Mouse (Mus musculus): Measurements from ENCODE around the gene Gpc6.

Gene Gpc6

DNA sequence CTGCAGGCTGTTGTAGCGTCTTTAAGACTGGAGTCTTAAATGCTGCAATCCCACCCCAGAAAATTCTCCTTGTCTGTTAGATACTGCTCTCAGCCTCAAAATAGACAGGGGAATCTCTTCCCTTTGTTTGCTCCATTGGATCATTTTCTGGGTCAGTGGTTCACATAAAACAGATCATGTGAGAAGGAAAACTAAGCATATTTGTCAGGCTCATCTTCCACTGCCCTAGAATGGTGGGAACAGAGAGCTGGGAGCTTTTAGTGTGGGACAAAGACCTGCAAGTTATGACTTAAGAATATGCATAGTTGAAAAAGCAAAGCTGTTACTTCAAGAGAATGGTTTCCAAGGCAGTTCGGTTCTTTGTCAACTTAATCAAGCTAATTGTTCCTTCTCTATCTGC is 136.4 kb downstream of the Gpc6 start:
- DNase-seq (ENCODE audit: low read depth), result no peak

DNA sequence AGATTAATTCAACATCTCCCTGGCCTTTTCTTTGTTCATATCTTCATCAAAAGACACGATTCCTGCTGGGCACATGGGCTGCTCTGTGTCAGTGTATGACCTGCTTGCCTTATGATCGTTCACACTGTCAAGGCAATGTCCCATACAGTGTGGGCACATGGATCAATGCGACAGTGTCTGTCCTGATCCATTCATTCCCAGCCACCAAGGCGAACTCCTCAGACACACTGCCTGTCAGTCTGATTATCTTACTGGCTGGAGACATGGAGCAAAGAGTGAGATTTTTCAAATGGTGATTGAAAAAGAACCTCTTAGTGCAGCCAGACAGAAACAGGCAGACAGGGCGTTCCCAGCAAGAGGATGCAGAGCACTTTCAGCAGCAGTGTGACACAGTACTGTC is 143.1 kb downstream of the Gpc6 start:
- DNase-seq (ENCODE audit: low read depth), result no peak

DNA sequence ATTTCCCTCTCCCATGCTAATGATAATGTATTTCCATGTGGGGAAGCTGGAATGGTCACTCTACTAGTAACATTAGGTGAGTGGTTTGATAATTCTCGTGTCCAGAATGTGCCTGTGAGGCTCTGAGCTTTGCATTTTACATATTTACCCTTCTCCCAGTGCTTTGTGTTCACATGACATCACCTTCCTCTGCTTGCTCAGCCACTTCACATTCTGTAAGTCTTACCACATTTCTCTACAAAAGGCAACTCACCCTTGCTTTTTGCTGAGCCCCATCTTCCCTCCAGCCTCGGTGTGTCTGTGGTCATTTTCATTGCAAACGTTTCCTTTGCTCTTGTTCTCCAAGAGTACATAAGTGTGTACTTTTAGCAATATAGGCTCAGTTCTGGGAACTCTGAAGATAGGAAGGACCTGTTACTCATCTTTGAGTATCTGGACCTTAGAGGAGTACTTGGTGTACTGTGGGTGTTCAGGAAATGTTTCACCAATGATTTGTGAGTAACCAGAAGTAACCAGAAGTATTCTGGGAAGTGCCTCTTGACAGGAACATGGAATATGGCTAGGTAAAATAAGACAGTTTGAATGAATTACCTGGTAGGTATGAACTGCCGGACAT is 145.5 kb downstream of the Gpc6 start:
- DNase-seq (ENCODE audit: low read depth), result no peak

GRCm38 (mm10) chr14:117093586-117093985 is 168.5 kb downstream of the Gpc6 start:
- no peak for DNase-seq (ENCODE audit: low read depth)

- DNase-seq (ENCODE audit: low read depth), result peak; percentile 14
Observed at GRCm38 (mm10) chr14:117106900-117107299, 181.8 kb downstream of the Gpc6 start.

DNA sequence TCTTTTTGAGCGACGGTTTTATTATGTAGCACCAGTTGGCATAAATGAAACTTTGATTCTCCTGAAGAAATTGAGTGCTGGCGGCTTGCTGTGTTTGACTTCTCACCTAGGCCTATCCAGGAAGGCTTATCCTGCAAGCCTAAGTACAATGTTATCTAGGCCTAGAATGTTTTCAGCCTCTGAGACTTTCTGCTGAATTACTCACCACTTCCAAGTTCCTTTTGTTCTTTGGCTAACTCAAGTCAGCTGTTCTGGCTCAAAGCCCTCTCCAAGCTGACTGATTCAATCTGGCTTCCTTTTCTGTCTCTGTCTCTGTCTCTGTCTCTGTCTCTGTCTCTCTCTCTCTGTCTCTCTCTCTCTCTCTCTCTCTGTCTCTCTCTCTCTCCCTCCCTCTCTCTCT is 188.0 kb downstream of the Gpc6 start:
- peak; percentile 53 for DNase-seq (ENCODE audit: low read depth)

- no peak for DNase-seq (ENCODE audit: low read depth)
Observed at GRCm38 (mm10) chr14:117122036-117122435, 196.9 kb downstream of the Gpc6 start.

DNA sequence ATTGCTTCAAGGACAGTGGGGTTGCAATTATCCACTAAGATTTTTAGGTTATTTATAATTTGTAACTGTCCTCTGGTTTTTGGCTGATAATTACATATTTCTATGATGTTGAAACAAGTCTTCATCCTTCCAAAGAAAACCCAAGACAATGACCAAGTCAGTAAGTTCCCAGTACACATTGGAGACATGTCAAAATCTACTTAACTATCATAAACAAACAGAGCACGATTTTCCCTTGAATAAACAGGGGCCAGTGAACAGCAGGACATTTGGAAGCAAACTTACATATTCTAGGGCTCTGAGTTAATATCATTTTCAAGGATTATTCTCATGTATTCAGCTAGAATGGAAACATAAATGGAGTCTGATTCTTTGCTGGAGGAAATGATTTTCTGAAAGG is 205.2 kb downstream of the Gpc6 start:
- no peak for DNase-seq (ENCODE audit: low read depth)

DNA sequence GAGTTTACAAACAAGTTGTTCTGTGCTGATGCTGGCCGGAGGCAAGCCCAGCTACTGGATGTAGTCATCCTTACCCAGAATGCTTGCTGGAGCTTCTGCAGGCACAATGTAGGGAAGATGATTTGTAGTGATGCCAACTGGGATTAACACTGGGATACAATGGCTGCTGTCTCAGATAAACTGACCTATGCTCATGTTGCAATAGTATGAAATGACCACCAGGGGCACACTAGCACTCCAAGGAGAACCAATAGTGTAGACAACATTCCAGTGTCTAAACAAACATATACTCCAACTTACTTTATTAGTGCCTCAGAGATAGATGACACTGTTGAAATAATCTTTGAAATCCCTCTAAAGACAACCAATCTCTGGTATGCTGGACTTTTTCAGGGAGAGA is 206.2 kb downstream of the Gpc6 start:
- no peak for DNase-seq (ENCODE audit: low read depth)

DNA sequence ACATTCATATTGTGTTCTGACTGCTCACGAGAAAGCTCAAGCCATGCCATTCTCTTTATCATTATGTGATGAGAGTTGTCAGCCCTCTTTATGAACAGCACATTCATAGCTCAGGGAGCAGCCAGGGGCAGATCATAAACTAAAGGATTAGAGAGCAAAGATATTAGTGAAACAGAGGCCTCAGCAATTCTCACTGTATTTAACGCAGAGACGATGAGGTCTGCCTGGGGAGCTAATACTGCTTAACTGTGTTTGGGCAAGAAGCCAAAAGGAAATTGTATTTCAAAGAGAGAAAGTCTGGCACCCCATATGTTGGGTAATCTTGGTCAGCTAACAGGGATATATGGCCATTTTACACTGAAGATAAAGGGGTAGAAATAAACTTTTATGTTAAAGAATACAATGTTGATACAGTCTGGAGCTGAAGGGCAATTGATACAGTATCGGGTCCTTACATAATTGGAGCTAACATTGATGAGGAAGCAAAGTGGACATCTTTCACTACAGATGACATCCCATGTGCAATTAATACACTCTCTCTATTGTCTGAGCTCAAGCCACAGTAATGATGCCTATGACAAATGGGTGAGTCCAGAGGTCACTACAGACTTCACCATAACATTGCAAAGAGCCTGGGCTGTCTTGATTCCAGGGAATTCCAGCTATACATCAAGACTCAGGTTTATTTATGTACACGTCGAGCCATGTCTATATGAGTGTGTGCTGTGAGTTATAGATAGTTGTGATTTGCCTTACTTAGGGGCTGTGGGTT is 216.1 kb downstream of the Gpc6 start:
- no peak for DNase-seq (ENCODE audit: low read depth)

DNA sequence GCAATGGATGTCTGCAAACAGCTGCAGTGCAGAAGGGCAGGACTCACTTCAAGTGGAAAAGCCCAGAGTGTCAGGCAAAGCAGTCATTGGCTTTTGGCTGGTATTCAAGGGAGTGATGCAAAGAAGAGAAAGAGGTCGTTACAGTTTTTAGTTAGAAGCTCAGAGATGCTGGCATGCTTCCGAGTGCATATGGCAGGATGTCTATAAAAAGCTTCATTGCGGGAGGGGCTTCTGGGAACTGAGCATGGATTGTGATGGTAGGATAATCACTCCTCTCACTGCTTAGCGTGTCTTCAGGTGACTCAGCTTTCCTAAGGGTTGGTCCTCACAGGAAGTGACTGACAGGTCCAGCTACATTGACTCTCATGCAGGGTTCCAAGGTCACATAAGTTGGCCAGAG is 221.0 kb downstream of the Gpc6 start:
- DNase-seq (ENCODE audit: low read depth), result peak; percentile 6

DNA sequence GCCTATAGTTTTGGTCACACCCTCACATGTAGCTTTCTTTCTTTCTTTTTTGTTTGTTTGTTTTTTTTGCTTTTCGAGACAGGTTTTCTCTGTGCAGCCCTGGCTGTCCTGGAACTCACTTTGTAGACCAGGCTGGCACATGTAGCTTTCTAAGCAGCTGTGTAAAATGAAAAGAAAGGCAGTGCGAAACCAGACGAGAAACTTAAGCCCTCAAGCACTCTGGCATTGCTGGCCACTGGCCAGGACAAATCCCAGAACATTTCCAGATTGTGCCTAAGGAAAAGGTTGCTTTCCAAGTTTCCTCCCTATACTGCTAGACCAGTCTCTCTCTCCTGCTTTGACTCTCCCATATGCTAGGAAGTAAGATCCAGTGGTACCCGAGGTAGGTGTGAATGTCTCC is 221.6 kb downstream of the Gpc6 start:
- DNase-seq (ENCODE audit: low read depth), result peak; percentile 37

- DNase-seq (ENCODE audit: low read depth), result no peak
Observed at GRCm38 (mm10) chr14:117151621-117152020, 226.5 kb downstream of the Gpc6 start.

DNA sequence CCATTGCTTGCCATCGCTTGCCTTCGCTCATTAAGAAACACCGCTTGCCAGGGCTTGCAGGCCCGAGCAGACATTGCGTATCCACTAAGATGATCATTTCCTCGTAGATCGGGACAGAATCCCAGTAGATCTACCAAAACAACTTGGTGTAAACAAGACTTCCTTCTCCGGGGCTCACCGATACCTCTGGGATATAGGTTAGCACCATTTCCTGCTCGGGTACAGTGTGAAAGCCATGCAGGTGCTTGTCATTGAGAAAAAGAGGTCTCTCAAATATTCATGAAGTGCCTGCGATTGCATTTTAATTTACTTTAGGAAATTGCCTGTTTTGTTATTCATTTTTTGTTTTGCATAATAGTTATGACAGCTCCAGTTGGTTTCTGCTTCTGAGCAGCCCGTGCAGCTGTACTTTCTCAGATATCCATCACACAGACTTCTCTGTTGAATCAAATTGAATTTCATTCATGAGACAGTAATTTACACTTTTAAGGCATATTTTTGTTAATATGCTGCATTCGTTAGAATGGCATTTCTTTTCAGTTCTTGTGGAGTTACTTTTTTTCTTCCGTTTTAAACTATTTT is 230.9 kb downstream of the Gpc6 start:
- DNase-seq (ENCODE audit: low read depth), result no peak

GRCm38 (mm10) chr14:117157426-117157825 is 232.3 kb downstream of the Gpc6 start:
- no peak for DNase-seq (ENCODE audit: low read depth)

- no peak for DNase-seq (ENCODE audit: low read depth)
Observed at GRCm38 (mm10) chr14:117166350-117166749, 241.2 kb downstream of the Gpc6 start.

DNA sequence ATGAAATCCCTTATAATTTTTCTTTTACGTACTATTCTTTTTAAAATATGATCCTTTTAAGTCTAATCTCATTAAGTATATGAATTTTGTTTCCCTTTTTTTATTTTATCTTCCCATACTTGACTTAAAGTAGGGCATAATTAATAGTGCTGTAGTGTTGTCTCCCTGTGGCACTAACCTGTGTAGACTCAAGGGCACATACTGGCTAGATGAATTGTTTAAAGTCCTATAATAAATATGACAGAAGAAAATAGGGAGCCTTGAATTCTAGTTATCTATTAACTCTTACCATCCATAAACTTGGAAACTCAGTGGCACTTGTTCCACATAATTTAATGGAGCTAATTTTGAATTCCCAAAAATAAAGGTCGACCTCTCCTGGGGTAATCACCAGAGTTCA is 268.2 kb downstream of the Gpc6 start:
- no peak for DNase-seq (ENCODE audit: low read depth)

DNA sequence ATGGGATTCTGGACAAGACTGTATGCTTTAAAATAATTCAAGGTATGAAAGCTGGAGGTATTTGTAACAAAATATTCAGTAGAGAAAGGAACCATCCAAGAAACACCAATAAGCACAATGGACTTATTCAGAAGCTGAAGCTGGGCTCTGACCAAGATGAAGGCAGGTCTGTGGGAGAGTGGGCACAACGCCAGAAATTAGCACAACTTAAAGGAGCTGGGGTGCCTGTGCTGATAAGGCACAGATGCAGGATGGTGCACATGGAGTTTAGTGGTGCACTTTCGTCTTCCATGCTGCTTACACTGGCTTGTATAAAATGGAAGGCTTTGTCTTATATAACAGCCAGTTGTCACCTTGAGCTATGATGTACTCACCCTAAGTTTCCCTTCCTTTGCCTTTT is 276.9 kb downstream of the Gpc6 start:
- DNase-seq (ENCODE audit: low read depth), result no peak

DNA sequence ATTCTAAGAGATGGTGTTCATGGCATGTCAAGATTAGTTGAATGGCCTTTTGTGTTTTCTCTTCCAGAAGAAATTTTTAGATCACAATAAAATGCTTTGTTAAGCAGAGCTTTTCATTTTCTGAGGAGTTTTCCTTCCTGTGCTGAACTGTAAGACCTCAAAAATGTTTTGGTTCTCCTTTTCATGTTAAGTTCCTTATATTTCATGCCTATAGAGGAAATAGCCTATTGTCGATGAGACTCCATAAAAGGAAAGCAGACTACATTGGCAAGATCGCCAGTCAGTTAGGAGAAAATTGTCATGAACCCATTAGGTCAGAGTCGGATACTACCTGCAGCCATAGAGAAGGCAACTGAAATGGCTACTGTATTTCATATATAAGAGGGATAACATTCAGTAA is 278.8 kb downstream of the Gpc6 start:
- DNase-seq (ENCODE audit: low read depth), result no peak

- no peak for DNase-seq (ENCODE audit: low read depth)
Observed at GRCm38 (mm10) chr14:117214373-117214772, 289.3 kb downstream of the Gpc6 start.

DNA sequence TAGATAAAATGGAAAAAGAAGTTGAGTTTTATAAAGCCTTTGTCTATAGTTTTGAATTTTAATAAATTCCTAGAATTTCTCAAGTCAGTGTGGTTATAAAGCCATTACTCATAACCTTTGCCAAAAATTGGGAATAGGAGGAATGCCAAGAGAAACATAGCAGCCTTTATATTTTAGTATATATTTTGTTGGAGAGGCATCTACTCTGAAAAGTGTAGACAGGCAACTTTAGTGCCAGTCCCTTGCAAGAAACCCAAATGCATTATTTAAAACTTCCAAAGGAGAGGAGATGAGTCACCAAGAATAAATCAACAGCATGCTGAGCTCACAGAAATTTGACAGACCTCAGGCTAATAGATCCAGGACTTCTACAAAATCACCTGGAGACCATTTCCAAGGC is 301.8 kb downstream of the Gpc6 start:
- peak; percentile 83 for DNase-seq (ENCODE audit: low read depth)

DNA sequence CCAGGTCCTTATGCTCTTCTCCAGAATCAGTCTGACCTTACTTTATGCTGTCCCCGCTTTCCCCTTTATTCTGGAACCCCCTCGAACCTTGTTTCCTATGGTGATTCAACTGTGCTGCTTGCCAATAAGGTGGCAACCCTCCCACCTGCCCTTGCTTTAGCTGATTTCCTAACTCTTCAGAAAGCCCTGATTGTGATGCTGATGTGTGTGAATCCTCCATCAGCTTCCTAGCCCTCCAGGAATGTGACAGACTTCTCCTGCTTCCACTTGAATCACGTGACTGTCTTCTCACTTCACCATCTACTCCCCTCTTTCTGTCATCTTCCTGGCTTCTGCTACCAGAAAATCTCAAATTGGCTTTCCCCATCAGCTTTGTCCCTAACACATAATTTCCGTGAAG is 305.4 kb downstream of the Gpc6 start:
- DNase-seq (ENCODE audit: low read depth), result no peak

DNA sequence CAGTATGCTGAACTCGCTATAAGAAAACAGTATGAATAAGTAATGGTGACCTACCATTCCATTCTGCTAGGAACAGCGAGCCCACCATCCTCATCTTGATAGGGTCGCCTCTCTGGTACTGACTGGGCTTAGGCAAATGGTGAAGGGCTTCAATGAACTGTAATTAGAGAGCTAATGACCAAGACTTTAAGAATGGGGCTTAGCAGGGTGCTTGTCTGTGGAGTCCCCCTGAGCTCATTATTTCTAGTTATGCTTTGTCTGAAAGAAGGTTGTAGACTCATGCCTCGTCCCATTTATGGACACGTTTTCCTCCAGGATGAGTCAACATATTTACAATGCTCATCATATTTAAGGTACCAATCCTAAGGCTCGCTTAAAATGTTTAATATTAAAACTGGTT is 313.1 kb downstream of the Gpc6 start:
- no peak for DNase-seq (ENCODE audit: low read depth)
